Mouse (Mus musculus) adipocyte (in vitro differentiated cells): ENCODE data around the gene Spint1.

Source experiments
- DNase-seq: peaks from one replicate; pipeline ENCODE4 v3.0.0-alpha.2; 2016; ENCODE audit warnings: low spot score

The Spint1 gene

DNA sequence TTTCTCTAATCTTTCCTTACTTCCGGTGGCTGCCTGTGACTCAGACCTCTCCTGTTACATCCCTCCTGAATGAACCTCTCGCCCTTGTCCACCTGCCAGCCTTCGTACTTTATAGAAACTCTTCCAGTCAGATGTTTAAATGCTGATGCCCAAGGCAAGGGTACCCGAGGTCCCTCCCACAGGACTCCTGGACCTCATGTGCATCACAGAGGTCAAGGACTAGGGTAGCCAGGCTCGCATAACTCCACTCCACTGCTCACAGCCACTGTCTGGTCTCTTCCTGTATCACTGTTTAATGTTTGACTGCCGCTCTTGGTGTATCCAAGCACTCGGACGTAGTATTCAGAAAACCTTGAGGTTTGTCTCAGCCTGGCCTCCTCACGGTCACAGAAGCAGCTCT is 5.4 kb downstream of the Spint1 start:
- no peak for DNase-seq

DNA sequence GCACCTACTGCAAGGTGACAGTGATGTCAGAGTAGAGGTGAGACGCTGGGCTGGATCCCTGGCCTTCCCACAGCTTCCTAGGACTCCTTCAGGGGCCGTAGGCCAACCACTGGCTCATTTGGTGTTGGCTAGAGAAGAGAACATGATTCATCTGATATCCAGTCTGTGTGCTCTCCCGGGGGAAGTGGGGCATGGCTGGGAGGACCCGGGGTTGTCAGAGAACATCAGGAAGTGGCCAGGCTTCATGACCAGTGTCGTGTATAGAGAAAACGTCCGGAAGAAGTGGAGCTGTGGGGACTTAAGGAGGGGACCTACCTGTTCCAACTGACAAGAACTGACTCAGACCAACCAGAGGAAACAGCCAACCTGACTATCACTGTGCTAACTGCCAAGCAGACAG is 8.1 kb downstream of the Spint1 start:
- no peak for DNase-seq

DNA sequence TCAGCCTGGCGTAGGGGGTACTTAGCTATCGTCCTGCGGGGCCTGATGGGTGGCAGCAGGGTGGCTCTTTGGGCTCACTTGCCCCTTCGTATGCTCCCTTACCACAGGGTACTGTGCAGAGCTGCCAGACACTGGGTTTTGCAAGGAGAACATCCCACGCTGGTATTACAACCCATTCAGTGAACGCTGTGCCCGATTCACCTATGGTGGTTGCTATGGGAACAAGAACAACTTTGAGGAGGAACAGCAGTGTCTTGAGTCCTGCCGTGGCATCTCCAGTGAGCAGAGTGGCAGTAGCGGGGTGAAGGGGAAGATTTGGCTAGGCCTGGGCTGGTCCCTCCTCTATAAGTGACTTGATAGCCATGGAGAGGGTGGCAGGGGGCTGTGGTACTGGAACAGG is 10.7 kb downstream of the Spint1 start:
- DNase-seq: no peak

DNA sequence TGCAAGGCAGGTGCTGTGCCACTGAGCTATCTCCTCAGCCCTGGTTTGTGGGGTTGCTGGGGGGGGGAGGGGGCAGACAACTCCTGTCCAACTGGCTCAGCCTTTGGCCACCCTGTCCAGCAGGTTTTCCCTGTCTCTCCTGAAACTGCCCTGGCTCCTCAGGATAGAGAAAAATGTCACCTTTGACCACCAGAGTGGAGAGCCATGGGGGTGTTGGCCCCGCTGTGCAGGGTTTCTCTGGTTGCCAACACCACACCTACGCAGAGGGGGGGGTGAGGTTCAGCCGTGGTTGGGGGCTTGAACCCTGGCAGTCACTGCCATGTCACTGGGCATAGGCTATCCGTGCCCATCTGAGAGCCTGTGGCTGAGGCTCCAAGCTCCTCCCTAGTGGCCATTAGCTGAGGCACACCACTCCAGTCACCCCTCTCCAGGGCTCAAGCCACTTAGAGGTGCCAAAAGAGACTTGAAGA is 12.5 kb downstream of the Spint1 start:
- DNase-seq: no peak

DNA sequence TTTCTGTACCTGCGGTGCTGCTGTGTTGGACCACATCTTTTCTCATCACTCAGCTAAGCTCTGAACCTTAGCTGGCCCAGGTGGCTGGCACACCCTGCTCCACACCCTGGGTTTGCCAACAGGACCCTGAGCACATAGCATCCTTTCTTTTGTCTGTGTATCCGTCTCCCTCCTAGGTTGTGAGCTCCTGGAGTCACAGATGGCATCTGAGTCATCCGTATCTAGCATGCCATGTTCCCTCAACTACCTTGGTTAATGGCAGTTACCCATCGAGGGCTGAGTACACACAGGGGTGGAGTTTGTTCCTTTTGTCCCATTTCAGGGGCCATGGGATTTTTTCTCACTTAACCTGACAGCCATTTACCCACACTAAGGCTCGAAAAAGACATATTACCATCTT is 13.2 kb downstream of the Spint1 start:
- DNase-seq: no peak

DNA sequence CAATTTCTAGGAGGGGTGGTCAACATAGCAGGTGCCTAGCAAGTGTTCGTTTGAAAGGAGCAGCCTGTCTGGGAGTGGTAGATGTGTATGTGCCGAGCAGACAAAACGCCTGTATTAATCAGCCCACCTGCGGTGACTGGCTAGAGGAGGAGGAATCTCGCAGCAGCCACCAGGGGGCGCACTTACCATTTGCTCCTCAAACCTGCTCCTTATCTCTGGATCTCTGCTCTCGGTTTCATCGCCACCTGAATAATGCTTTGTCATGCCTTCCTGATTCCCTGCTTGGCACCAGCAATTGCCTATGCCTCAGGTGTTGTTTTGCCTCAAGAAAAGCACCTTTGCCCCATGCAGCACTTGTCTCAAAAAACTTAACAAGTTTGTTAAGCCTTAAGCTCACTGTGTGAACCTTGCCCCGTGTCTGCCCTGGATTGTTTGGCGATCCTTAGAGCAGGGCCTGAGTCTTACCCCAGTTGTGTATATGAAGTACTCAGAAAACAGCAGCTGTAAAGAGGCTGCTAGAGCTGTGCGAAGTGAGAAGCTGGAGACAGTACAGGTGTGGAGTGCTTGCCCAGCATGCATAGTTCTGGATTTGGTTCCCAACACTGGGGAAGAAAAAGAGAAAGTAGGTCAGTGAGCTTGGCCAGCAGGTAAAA is 13.8 kb downstream of the Spint1 start:
- peak; percentile 91 for DNase-seq

DNA sequence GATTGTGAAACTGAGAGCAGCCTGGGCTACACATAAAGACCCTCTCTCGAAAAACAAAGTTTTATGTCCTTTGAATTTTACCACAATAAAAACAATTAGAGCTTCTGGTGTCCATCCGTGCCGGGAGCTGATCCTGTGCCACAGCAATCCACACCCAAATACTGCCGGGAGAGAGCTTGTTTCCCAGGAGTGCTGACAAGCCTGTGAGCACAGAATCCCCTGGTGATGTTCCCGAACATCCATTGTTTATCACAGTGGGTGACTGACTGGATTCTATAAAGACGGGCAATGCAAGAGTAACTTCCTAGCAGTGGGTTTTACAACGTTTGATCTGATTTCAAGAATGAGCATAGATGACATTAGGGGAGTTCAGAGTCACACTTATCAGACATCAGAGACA is 17.8 kb downstream of the Spint1 start:
- no peak for DNase-seq

DNA sequence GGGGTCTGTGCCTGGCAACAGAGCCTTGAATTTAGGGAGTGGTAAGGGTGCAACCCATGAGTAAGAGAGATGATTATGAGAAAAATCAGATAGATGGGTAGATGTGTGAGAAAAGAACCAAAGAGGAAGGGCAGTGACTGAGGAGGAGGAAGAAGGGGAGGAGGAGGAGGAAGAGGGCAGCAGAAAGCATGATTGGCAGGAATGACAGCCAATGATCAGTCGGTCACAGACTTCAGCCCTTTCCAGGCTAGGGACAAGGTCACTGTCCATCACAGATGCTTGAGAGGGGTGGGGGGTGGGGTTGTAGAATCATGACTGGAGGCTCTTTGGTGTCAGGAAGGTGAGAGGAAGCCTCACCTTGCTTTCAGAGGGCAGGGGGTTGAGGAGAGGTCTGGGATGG is 23.4 kb downstream of the Spint1 start:
- no peak for DNase-seq

DNA sequence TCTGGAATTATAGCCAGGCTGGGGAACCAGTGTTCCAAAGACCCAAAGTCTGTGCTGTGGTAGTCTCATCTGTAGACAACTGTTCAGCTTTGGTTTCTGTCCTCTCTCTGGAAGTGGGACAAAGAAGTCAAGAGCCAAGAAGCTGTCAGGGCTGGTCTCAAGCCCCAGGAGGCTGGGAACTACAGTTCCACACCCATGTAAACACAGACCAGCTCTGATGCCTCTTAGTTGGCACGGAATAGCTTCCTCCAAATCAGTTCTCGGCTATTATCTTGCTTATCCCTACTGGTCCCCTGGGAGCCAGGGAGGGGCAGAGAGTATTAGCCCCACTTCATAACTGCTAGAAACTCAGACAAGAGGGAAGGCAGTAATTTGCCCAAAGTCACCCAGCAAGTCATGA is 24.2 kb downstream of the Spint1 start:
- DNase-seq: peak; percentile 87

DNA sequence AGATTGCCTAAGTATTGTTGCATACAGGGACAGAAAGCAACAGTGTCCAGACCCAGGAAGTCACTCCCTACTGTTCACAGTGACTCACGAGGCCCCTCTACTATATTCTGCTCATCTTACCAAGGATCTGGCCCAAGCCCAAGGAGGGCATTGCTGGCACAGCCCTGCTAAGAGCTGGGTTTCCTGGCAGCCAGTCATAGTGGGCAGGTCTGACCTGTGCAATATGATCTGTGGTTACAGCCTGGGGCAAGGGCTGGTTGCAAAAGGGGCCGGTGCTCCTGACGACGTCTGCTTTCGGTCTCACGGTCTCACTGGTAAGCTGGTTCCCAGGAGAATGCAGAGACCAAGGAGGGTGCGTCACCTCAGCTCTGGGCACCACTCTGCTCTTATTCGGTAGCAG is 25.8 kb downstream of the Spint1 start:
- DNase-seq: peak; percentile 94

DNA sequence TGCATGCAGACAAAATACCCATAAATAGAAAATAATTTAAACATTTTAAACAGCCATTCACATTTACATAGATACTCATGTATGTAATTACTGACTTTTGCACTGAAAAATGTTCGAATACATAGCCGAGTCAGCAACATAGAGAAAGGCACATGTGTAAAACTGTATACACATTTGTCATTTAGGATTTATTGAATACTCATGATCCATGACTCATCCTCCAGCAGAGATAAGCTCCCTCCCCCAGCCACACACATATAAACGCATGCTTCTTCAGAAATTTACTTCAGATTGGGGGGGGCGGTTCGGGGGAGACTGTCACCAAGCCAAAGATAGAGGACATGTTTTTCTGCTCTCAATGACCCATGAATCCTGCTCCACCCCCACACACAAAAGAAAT is 26.7 kb downstream of the Spint1 start:
- no peak for DNase-seq

DNA sequence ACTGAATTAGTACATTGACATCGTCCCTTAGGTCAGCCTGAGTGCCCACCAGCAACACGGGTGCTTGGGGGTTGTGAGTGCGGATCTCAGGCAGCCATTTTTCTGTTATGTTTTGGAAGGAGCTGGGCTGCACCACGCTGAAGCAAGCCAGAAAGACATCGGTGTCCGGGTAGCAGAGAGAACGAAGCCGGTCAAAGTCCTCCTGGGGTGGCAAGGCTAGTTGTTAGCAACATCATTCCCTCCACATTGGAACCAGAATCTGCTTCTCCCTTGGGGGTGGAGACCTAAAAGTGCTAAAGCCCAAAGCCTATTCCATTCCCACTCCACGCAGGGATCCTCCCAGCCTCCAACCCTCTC is 33.1 kb downstream of the Spint1 start:
- DNase-seq: no peak

DNA sequence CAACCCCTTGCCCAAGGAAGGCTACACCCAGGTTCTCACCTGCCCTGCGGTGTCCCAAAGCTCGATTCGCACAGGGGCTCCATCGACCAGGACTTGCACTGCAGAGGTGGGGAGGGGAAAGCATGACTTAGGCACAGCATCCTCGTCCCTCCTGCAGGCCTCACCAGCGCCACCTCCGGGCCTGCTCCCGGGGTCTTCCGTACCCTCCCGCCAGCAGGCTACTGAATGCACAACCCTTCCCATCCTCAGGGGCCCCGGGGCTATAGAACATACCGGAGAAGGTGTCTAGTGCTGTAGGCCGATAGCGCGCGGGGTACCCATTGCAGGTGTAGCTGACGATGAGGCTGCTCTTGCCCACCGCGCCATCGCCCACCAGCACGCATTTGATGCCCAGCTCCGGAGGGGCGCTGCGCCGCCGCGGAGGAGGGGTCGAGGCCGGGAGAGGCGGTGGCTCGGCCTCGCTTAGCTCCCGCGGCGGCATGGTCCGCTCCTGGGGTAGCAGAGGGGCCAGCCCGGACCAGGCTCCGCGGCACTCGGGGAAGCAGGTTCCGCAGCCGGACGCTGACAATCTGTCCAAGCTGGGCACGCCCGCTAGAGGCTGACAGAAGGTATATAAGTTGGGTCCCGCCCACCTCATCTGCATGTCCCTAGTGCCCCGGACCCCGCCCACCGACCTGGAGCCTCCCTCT is 33.6 kb downstream of the Spint1 start, which contains the start of gene Rhov:
TSS of gene Rhov (minus strand) at position 630 of the 689 bp plus-strand sequence.
- DNase-seq: no peak

DNA sequence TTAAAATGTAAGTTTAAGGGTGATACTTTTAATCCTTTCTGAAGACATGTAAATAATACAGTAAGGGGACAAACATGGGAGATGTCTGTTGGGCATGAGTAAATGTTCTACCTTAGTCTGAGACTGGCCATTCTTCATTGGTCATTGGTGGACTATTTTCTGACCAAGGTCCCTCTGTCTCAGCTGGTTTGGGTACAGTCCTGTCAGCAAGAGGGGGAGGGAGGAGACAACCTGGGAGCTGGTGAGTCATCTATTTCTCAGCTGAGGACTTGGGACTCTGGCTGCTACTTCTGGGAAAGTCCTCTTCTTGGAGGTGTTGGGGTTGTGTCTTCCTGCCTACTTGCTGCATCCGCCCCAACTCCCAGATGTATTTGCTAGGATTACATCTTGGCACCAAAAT is 37.0 kb downstream of the Spint1 start:
- no peak for DNase-seq

DNA sequence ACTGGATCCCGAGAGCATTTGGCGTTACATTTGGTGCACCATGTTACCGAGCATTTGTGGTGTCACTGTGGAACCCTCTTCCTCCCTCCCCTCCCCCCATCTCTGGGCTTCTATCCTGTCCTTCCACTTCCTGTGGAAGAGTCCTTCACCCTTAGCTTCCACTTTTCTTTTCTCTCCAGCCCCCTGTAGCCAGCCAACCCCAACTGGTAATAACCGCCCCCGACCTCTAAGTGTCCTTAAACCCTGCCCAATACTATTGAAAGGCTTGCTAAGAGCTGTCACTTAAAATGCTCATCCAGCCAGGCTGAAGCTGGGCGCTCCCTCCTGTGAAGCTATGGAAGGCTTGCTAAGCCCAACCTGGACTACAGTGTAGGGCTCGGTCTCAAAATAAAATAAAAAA is 39.8 kb downstream of the Spint1 start:
- no peak for DNase-seq

DNA sequence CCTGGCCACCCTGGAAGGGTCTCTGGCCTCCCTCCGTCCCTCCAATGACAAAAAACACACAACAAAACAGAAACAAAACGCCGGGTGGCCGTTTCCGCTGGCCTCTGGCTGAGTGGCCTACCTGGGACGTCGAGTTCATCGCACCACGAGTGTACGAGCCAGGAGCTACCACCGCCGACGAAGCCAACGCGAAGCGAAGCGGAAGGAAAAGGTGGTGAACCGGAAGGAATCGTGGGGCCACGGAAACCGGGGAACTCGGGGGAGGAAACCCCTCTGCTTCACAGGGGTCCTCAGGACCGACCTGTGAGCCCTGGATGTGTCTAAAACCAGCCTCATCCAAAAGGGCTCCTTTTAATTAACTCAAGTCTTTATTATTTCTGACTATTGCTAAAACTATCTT is 40.6 kb downstream of the Spint1 start:
- no peak for DNase-seq

DNA sequence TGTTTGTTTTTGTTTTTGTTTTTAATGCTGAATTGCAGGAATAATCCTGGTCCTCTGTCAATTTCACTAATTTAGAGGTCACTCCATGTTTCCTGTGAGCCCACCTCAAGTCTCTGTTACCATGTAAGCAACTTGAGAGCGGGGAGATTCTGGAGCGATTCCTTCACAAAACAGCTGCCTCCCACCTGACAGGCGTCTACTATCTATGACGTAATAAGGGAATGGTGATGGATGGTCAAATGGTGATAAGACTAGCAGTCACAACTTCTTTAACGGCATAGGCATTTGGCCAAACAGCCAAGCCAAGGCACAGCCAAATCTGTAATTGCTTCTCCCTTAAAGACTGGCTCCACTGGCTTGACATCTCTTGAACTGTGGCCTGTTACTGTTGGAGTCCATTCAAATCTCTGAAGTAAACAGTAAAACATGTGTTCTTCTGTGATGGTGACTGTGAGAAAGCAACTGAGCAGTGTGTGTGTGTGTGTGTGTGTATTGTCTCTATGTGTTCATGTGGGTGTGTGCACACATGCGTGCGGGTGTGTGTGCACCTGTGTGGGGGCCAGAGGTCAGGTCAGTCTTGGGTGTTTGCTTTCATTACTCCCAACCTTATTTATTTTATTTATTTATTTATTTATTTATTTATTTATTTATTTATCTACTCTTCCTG is 44.9 kb downstream of the Spint1 start:
- peak; percentile 96 for DNase-seq

DNA sequence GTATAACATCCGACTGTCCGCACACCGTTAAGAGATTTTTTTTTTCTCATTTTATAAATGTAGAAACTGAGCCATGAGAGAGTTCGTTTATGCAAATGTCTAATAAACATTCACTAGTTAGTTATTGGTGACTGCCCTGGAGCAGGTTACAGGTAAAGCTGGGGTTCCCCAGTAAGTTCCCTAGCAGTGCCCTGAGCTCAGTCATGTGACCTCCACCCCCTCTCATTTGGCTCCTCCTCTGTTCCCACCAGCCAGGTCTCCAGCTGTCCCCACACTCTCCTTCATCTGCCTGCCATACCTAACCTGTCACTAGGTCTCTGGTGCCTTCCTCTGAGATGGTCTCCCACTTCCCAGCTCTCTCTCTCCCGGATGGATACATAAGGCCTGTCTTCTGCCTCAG is 50.2 kb downstream of the Spint1 start:
- no peak for DNase-seq

DNA sequence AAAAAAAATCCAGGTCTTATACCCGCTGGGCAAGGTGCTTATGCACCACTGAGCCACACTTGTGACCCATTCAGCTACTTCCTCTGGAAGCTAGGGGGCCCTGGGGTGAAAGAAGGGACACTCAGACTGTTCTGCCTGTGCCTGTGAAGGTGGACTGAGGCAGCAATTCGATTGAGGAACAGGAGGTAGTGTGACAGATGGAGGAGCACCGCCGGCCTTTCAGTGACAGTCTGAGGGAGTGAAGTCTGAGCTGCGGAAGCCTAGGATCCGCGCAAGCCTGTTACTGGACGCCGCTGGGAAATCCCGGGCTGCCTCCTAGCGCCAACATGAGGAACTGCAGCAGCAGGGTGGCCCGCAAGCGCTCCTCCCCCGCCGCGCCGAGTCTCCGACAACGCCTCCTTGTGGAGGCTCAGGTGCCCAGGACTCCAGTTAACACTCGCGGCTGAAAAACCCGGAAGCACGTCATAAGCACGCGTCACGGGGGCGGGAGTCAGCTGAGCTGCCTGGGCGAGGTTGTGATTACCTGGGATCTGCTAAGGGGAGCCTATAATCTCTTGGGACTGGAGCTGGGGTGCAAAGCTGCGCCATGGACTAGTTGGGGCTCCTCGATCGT is 51.2 kb downstream of the Spint1 start, which contains the start of gene Vps18:
TSS of gene Vps18 (plus strand) at position 471 of the 613 bp plus-strand sequence.
- DNase-seq: peak; percentile 99

DNA sequence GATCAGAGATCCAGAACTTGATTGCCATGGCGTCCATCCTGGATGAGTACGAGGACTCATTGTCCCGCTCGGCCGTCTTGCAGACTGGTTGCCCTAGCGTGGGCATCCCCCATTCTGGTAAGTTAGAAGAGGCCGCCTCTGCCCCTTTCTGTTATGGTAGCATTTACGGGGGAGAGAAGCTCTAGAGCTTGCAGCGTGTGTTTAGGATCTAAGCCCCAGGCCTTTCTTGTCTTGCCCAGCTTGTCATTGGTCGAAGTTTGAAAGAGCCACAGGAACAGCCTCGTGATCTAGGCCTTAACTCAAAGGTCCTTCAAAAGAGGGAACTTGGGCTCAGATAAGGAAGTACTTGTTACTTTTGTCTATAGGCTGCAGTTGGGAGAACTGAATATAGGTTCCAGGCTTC is 51.9 kb downstream of the Spint1 start:
- peak; percentile 48 for DNase-seq

DNA sequence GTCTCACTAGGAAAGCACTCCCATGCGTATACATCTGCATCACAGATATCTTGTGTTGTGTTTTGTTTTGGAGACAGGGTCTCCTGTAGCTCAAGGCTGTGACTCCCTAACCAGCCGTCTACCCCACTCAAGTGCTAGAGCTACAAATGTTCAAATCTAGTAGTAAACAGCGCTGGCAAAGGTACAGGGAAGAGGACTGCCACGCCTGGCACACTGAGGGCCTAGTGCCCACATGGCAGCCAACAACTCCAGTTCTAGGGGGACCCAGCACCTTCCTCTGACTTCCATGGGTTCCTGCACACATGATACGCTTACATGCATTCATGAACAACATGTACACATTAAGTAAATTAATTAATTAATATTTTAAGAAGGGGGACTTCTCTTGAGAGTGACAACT is 55.1 kb downstream of the Spint1 start:
- DNase-seq: no peak

DNA sequence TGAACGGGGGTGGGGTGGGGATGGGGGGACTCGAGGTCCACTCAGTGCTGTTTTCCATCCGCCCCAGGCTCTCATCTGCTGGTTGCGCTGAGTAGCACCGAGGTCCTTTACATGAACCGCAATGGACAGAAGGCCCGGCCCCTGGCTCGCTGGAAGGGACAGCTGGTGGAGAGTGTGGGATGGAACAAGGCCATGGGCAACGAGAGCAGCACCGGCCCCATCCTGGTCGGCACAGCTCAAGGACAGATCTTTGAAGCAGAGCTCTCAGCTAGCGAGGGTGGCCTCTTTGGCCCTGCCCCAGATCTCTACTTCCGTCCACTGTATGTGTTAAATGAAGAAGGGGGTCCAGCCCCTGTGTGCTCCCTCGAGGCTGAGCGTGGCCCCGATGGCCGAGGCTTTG is 55.7 kb downstream of the Spint1 start:
- DNase-seq: no peak

DNA sequence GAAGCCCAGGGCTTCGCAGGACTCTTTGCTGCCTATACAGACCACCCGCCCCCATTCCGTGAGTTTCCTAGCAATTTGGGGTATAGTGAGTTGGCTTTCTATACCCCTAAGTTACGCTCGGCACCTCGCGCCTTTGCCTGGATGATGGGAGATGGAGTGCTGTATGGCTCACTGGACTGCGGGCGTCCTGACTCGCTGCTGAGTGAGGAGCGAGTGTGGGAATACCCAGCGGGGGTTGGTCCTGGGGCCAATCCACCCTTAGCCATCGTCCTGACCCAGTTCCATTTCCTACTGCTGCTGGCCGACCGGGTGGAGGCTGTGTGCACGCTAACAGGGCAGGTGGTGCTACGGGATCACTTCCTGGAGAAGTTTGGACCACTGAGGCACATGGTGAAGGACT is 56.1 kb downstream of the Spint1 start:
- DNase-seq: no peak
